Mouse (Mus musculus): Measurements from ENCODE around the gene Syt17. TPM values are rescaled to one million over a fixed set of nuclear protein-coding genes. Genes with fewer than 3 reads are reported as not detected.

The Syt17 gene
- polyA plus RNA-seq, 1 experiment from 2014 or later = 6.5 TPM

DNA sequence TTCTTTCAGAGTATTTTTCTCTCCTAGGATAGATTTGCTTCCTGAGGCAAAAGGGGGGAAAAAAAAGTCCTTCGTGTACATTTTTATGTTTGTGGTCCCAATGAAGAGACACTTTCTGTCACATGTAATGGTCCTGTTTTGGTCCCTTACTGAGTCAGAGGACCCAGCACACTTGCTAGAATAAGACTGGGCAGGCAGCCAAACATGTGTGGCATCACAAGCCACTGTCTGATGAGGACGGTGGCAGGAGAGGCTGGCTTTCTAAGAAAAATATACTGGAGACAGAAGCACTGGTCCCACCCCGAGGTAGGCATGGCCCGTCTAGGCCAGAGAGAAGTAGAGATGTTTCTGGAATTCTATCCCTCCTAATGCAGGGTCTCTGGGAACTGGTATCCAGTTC lies 5.7 kb upstream of the Syt17 start:
- Histone ChIP-seq H3K4me3 (replicated peaks) (no peak overlapping the region), H3K9ac (no peak overlapping the region), H3K27ac (no peak overlapping the region), H3K4me2 (no peak overlapping the region), H3K36me3 (no peaks in the 10 kb centered on the region), H3K4me1 (no peaks in the 10 kb centered on the region), H3K9me3 (no peaks in the 10 kb centered on the region), H3K27me3 (replicated peaks) (no peaks in the 10 kb centered on the region)
- WGBS = 62% methylated on average over 4 of the region's 4 CpGs
- no peak for ATAC-seq (ENCODE audit: insufficient read depth, low FRiP score, low read depth)

DNA sequence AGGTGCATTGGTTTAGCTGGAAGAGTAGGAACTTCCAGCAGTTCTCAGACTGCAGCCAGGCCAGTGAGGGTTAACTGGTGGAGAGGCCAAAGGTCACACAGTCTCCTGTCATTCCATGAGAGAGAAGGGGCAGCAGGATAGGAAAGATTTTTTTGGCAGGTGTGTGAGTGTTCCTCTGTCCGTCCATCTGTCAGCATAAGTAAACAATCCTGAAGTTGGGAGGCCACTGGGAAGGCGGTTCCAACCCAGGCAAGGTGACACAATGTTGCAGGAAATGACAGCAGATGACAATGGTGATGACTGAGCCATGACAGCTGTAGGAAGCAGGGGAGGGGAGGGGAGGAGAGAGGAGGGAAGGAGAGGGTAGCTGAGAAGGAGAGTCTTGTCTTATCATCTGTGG lies 4.9 kb upstream of the Syt17 start:
- Histone ChIP-seq H3K9me3 (no peaks in the 10 kb centered on the region), H3K4me1 (peaks cover 5% of the 10 kb centered on the region; the same call in 1 of the 2 replicates), H3K36me3 (no peaks in the 10 kb centered on the region), H3K27me3 (replicated peaks) (no peaks in the 10 kb centered on the region), H3K9ac (no peak overlapping the region), H3K4me2 (no peak overlapping the region), H3K4me3 (replicated peaks) (no peak overlapping the region), H3K27ac (no peak overlapping the region)
- no peak for ATAC-seq (ENCODE audit: insufficient read depth, low FRiP score, low read depth)
- 20% methylated on average over 2 of the region's 2 CpGs for WGBS

DNA sequence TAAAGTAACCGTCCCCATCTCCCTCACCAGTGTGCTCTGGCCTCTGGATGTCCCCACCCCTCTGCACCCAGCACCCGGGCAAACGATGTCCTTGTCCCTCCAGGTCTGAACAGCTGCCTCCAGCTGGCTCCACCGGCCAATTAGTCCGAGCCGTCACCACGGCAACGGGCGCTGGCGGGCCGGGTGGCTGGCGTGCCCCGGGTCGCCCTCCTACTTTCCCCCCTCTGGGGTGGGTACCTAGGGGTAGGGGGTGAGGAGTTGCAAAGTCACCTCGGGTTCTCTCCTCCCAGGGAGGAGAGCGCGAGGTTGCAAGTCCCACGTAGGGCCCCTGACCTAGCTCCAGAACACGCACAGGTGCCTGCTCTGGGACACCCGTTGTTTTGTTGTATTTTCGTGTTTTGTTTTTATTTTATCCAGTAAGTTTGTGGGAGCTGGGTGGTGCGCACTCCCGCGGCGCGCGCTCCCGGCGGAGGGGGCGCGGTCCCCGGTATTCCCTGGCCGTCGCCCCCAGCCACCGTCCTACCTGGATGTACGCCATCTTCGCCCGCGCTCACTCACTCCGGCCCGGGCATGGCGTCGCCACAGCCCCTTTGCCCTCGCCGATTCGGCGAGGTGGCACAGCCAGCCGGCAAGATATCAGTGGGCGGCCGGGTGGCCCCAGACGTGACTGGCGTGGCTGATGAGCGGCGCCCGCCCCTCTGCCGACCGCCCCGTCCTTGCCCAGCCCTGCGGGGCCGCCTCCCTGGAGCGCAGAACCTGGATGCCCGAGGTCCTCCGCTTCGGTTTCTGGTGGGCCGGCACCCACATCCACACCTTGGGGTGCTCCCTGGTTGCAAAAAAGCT lies 510 bp downstream of the Syt17 start:
- peaks cover 5% of the 10 kb centered on the region; the same call in 1 of the 2 replicates for H3K27me3 ChIP-seq (replicated peaks)
- no peaks in the 10 kb centered on the region for H3K36me3 ChIP-seq
- peaks cover 16% of the 10 kb centered on the region for H3K4me1 ChIP-seq
- H3K4me2 ChIP-seq = peak overlapping the region; percentile 96
- under 1% methylated on average over 65 of the region's 65 CpGs for WGBS
- peak; percentile 23; the same call in 1 of the 2 replicates for ATAC-seq (ENCODE audit: insufficient read depth, low FRiP score, low read depth)
- H3K9me3 ChIP-seq = no peaks in the 10 kb centered on the region
- H3K9ac ChIP-seq = peak overlapping the region; percentile 17; the same call in 1 of the 2 replicates
- no peak overlapping the region for H3K27ac ChIP-seq
- peak overlapping the region; percentile 64 for H3K4me3 ChIP-seq (replicated peaks)

DNA sequence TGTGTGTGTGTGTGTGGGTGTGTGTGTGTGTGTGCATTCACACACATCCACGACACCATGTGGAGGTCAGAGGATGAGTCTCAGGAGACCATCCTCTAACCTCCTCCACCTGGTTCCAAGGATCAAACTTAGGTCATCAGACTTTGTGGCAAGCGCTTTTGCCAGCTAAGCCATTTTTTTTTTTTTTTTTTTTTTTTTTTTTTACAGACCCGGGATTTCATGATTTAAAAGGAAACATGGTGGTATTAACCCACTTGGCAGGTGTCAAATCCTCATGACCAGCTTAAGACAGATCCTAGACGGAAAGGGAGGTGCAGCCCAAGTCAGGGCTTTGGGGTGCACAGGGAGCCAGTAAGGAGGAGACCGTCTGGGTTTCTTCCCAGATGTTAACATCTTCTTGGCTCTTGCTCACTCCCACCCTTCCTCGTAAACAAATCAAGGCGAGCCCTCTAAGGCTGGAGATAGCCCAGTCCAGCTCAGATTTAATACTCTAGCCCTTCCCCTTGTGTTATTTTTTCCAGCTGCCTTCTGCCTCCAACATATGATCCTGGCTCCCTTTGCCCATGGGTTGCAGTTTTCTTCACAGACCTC lies 4.0 kb downstream of the Syt17 start:
- Histone ChIP-seq H3K4me1 (peaks cover 16% of the 10 kb centered on the region), H3K4me3 (replicated peaks) (no peak overlapping the region), H3K27me3 (replicated peaks) (peaks cover 5% of the 10 kb centered on the region; the same call in 1 of the 2 replicates)

DNA sequence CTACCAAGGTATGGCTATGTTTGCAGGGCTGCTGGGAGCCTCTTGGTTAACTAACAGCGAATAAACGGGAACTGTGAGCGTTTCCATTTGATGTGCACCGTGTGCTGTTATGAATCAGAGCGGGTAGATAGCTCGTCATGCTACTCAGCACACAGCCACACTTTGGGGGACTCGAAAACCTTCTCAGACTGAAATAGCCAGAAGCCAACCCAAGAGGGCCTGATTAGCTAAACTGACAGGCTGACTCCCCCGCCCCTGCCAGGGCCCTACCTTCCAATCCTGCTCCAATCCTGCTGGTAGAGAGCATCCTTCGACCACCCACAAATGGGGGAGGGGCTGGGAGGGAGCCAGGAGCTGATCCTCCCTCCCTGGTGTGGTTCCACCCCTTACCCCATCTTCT lies 4.7 kb downstream of the Syt17 start:
- peaks cover 16% of the 10 kb centered on the region for H3K4me1 ChIP-seq
- H3K4me2 ChIP-seq = no peak overlapping the region
- H3K9ac ChIP-seq = no peak overlapping the region
- 9% methylated on average over 9 of the region's 9 CpGs for WGBS
- no peaks in the 10 kb centered on the region for H3K9me3 ChIP-seq
- no peaks in the 10 kb centered on the region for H3K36me3 ChIP-seq
- no peak overlapping the region for H3K27ac ChIP-seq
- H3K27me3 ChIP-seq (replicated peaks) = peaks cover 5% of the 10 kb centered on the region; the same call in 1 of the 2 replicates
- ATAC-seq (ENCODE audit: insufficient read depth, low FRiP score, low read depth) = no peak
- no peak overlapping the region; the same call in 1 of the 2 replicates for H3K4me3 ChIP-seq (replicated peaks)

More for the DNA sequence above, 4.0 kb downstream of the Syt17 start:
- WGBS = 43% methylated on average over 7 of the region's 7 CpGs
- H3K9me3 ChIP-seq = no peaks in the 10 kb centered on the region
- H3K9ac ChIP-seq = no peak overlapping the region
- no peak overlapping the region for H3K4me2 ChIP-seq
- no peak for ATAC-seq (ENCODE audit: insufficient read depth, low FRiP score, low read depth)
- H3K27ac ChIP-seq = no peak overlapping the region
- no peaks in the 10 kb centered on the region for H3K36me3 ChIP-seq

DNA sequence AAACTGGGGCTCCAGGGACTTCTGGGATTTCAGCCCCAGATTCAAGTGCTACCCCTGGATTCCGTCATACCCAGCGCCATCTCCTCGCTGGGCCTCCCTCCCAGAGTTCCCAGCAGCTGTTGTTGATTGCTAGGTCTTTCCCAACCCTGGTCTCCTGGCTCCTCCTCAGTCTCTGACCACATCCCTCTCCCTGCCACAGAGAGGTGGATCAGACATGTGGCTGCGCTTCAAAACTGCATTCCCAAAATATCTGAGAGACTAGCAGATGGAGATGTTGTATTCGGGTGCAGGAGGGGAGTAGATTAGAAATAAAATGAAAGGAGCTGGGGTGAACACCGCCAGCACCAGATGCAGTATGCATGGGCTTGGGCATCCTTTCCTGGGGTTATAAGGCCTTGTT lies 6.5 kb downstream of the Syt17 start:
- H3K4me1 ChIP-seq = no peaks in the 10 kb centered on the region
- H3K27ac ChIP-seq = no peak overlapping the region
- no peak overlapping the region for H3K4me2 ChIP-seq
- no peaks in the 10 kb centered on the region for H3K27me3 ChIP-seq (replicated peaks)
- H3K4me3 ChIP-seq (replicated peaks) = no peak overlapping the region
- no peak overlapping the region for H3K9ac ChIP-seq
- WGBS = 81% methylated on average over 6 of the region's 6 CpGs
- H3K36me3 ChIP-seq = no peaks in the 10 kb centered on the region
- H3K9me3 ChIP-seq = no peaks in the 10 kb centered on the region
- ATAC-seq (ENCODE audit: insufficient read depth, low FRiP score, low read depth) = no peak

DNA sequence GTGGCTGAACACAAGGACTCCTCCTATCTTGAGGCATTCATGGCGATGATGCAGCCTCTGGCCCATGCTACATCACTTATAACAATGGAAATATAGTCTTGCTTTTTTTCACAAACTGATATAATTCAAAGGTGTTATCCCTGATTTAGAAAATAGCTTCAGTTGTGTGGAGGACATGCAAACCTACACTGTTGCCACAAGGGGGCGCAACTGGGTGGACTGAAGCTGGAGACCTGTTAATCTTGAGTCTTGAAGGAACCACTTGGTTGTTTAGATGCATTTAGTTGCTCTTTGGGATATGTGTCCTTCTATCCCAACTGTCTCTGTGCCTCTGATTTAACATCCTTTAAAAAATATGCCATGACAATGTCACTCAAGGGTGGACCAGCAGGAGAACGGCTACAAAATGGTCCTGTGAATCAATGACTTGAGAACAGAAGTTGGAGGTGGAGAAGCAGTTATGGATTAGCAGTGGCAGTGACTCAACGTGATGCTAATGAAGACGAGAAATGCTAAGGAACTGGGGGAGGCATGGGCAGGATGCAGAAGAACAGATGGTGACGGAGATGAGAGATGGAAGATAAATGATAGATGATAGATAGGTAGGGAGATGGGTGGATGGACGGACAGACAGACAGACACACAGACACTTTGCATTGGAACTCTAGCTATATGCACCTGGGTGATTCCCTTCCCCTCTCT lies 10.8 kb downstream of the Syt17 start:
- H3K27me3 ChIP-seq (replicated peaks) = no peaks in the 10 kb centered on the region
- no peak overlapping the region for H3K27ac ChIP-seq
- H3K4me1 ChIP-seq = no peaks in the 10 kb centered on the region
- no peak overlapping the region for H3K9ac ChIP-seq
- ATAC-seq (ENCODE audit: insufficient read depth, low FRiP score, low read depth) = no peak
- no peaks in the 10 kb centered on the region for H3K9me3 ChIP-seq
- WGBS = 52% methylated on average over 7 of the region's 7 CpGs
- no peak overlapping the region for H3K4me3 ChIP-seq (replicated peaks)
- H3K36me3 ChIP-seq = no peaks in the 10 kb centered on the region
- H3K4me2 ChIP-seq = no peak overlapping the region

DNA sequence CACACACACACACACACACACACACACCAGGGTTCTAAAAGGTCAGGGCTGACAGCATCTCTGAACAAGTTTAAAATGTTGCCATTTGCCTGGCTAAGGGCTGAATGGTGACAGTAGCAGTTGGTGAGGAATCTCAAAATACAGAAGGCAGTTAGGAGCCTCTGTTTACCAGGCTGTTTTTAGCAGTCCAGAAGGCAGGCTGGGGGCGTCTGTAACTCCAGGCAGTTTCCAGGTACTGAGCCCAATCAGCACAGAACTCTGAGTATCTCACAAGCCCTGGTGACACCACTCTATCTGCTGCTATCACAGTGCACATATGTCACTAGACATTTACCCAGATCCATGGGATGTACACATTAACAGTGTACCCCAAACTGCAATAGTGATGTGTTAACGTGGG lies 19.1 kb downstream of the Syt17 start:
- H3K36me3 ChIP-seq = no peaks in the 10 kb centered on the region
- no peaks in the 10 kb centered on the region for H3K4me1 ChIP-seq
- H3K4me2 ChIP-seq = no peak overlapping the region
- 71% methylated on average over 2 of the region's 2 CpGs for WGBS
- H3K4me3 ChIP-seq (replicated peaks) = no peak overlapping the region
- no peaks in the 10 kb centered on the region for H3K9me3 ChIP-seq
- ATAC-seq (ENCODE audit: insufficient read depth, low FRiP score, low read depth) = no peak
- no peak overlapping the region for H3K27ac ChIP-seq
- H3K27me3 ChIP-seq (replicated peaks) = no peaks in the 10 kb centered on the region
- no peak overlapping the region for H3K9ac ChIP-seq

DNA sequence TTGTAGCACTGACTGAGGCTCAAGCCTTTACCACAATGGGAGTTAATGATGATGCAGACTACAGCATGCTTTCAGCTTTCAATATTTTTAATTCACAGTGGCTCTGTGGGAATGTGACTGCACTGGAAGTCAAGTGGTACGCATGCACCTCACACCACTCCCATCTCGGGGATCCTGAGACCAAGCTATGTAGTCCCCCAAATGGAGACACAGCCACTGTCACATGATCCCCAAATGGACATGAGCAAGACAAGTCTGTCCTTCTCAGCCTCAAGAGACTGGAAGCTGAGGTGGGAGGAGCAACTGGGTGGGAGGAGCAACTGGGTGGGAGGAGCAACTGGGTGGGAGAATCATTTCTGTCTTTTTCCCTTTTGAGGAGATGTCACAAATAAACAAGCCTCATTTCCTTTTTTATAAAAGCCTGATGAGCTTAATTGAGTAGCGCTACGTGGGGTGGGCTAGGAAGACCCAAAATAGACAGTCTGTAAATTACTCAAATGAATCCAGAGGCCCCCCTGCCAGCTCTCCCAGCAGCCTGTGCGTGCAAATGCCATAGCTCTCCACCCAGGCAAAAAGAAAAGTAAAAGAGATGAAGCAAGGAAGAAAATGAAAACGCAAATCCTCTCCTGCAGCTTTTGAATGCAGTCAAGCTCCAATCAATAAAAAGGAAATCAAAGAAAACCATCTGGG lies 28.4 kb downstream of the Syt17 start:
- Histone ChIP-seq H3K4me2 (no peak overlapping the region), H3K27ac (no peak overlapping the region), H3K27me3 (replicated peaks) (no peaks in the 10 kb centered on the region), H3K4me3 (replicated peaks) (no peak overlapping the region), H3K4me1 (no peaks in the 10 kb centered on the region), H3K9me3 (no peaks in the 10 kb centered on the region), H3K9ac (no peak overlapping the region), H3K36me3 (no peaks in the 10 kb centered on the region)
- WGBS = 59% methylated on average over 6 of the region's 6 CpGs
- ATAC-seq (ENCODE audit: insufficient read depth, low FRiP score, low read depth) = no peak

DNA sequence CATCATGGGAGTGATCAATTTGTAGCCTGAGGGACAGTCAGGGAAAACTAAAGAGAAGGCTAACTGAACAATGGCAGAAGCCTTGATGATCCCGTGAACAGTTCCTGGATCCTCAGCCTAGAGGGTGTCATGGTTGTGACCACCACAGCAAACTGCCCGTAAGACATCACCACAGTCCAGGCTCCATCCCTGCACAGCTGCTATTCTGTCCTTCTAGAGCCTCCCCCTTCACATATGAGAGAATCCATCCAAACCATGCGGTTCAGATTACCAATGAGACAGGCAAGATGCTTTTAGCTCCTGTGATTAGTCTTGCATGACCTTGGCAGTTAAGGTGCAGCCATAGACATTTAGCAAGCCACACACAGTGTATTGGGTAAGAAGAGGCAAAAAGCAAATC lies 33.8 kb downstream of the Syt17 start:
- no peak for ATAC-seq (ENCODE audit: insufficient read depth, low FRiP score, low read depth)
- no peak overlapping the region for H3K4me3 ChIP-seq (replicated peaks)
- no peak overlapping the region for H3K27ac ChIP-seq
- H3K9ac ChIP-seq = no peak overlapping the region
- no peaks in the 10 kb centered on the region for H3K27me3 ChIP-seq (replicated peaks)
- H3K4me2 ChIP-seq = no peak overlapping the region
- H3K36me3 ChIP-seq = no peaks in the 10 kb centered on the region
- H3K4me1 ChIP-seq = no peaks in the 10 kb centered on the region
- 77% methylated on average over 3 of the region's 3 CpGs for WGBS
- no peaks in the 10 kb centered on the region for H3K9me3 ChIP-seq

DNA sequence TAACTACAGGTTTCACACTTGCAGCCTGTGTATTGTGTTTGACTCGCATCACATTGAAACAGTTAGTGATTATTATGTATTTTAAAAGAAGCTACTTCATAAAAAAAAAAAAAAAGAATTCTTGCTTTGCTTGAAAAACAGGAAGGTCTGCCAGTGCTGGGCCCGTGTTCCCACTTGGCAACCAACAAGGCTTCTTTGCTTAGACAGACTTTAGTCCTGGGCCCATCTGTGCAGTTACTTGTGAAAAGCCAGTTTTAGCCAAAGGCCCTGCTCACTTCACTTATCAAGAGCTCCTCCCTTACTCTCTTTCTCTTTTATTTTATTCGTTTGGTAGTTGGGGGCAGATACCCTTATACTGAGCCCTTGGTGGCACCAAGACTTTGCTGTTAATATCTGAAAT lies 36.1 kb downstream of the Syt17 start:
- WGBS = 72% methylated on average over 3 of the region's 3 CpGs
- Histone ChIP-seq H3K9ac (no peak overlapping the region), H3K27ac (no peak overlapping the region), H3K4me1 (no peaks in the 10 kb centered on the region), H3K36me3 (no peaks in the 10 kb centered on the region), H3K9me3 (no peaks in the 10 kb centered on the region), H3K4me3 (replicated peaks) (no peak overlapping the region), H3K27me3 (replicated peaks) (no peaks in the 10 kb centered on the region), H3K4me2 (no peak overlapping the region)
- no peak for ATAC-seq (ENCODE audit: insufficient read depth, low FRiP score, low read depth)

Measured in stomach, embryonic 15.5 days (tissue).